Mouse (Mus musculus): Measurements from ENCODE around the gene Dnah12.
"Not testable (repeated sequence)": the region's sequence is repeated elsewhere in the genome, so short reads cannot be mapped to it uniquely, and the experiment has no call there.

Dnah12 gene

DNA sequence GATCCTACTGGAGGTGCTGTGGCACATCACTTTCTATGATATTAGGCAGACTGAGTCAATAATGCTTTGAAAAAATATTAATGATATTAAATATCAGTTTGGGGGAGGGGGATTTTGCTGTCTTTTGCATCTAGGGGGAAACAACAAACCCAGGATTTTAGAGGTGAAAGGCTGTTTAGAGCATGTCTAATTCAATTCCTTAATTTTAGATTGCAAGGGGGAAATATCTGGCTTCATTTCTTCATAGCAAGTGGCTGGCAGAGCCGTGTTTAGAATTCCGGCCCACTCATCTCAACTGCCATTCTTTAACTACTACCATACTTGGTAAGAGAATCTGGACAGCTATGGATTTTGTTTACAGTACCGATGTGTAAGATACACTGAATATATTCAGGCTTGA is at the start of gene Dnah12:
Dnah12 (plus strand) TSS at position 301 of the 400 bp plus-strand sequence.
- DNase-seq (ENCODE audit: low spot score in 2 of 2), result no peak

DNA sequence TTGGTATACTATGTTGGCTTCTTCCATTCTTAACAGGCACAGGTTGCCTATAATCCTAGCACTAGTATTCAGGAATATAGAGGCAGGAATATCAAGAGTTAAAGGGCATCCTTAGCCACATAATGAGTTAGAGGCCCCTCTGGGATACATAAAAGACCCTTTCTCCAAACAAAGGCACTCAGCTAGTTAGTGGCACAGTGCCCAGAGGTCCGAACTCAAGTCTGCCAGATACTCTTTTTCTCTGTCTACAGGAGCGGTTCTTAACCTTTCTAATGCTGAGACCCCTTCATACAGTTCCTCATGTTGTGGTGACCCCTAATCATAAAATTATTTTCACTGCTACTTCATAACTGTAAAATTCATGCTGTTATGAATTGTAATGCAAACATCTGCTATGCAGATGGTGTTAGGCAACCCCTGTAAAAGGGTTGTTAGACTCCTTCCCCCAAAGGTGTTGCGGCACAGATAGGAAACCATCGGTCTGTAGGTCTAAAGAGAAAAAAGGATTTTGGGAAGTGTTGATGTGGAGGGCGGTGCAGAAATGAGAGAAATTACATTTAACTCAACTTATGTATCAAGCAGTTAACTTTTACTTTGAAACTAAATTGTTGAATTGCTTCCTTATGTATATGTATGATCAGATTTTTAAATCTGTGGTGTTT is 47.0 kb upstream of the Dnah12 start:
- DNase-seq (ENCODE audit: low spot score in 2 of 2), result no peak

DNA sequence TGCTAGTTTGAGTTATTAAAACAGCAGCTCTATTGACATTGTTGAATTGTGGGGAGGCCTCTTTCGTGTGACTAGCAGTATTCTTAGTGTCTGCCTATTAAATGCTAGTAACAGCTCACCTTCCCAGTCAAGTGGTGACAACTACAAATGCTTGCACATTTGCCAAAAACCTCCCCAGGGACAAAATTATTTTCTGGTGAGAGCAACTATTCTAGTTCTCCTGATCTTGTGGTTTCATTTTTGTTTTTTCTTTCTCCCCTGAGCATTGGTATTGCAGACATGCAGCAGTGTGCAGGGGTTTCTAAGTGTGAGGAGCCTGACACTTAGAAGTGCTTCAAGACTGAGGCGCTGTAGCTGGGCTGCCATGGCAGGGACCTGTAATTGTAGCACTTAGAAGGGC is 45.3 kb upstream of the Dnah12 start:
- DNase-seq (ENCODE audit: low spot score in 2 of 2), result no peak

DNA sequence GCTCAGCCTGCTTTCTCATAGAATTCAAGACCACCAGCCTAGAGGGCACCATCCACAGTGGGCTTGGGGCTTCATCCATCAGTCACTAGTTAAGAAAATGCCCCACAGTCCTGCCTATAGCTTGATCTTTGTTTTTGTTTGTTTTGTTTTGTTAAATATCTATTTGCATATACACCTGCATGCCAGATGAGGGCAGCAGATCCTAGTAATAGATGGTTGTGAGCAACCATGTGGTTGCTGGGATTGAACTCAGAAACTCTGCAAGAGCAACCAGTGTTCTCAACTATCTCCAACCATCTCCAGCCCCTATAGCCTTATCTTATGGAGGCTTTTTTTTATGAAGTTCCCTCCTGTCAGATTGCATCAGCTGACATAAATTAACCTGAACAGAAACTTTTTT is 41.2 kb upstream of the Dnah12 start:
- DNase-seq (ENCODE audit: low spot score in 2 of 2), result no peak

DNA sequence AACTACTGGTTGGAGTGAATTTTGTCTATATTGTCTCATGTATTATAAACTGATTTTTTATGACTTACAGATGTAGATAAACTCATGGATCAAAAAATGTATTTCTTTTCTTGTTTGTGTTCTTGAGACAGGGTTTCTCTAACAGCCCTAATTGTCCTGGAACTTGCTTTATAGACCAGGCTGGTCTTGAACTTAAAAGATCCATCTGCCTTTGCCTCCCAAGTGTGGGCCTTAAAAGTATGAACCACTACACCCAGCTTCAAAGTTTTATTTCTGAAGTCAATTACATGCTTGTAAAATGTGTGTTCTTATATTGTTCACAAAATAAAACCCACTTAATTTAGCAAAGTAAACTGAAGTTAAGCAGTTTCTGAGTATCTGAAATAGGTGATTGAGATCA is 34.9 kb upstream of the Dnah12 start:
- no peak for DNase-seq (ENCODE audit: low spot score in 2 of 2)

DNA sequence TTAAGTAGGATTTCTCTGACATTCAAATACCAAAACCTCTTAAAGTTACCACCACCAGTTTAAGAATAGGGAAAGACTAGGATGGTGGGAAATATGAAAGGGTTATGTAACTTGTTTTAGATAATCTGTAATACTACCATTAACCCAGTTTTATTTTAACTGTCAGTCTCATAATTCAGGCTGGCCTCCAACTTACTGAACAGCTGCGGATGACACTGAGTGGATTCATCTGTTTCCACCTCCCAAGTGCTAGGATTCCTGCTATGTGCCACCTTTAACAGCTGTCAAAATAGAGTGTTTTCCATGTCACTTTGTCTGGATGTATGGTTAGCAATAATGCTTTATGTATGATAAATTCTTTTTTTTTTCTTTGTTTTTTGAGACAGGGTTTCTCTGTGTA is 32.8 kb upstream of the Dnah12 start:
- DNase-seq (ENCODE audit: low spot score in 2 of 2), result no peak

DNA sequence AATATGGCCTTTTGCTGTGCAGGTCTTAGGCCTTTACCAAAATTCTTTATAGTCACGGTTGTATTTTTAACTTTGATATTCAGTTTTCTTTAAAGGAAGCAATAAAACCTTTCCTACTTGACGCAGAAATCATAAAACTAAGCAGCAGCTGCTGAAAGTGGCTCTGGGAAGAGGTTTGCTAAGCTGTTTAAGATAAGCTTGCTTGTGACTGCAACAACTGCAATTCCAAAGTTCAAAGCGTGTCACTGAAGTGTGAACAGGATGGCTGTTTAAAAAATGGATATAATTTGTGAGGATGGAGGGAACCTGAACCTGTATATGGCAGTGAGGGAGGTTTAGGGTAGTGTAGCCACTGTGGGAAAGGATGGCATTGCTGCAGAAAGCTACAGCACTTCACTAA is 31.1 kb upstream of the Dnah12 start:
- DNase-seq (ENCODE audit: low spot score in 2 of 2), result no peak

DNA sequence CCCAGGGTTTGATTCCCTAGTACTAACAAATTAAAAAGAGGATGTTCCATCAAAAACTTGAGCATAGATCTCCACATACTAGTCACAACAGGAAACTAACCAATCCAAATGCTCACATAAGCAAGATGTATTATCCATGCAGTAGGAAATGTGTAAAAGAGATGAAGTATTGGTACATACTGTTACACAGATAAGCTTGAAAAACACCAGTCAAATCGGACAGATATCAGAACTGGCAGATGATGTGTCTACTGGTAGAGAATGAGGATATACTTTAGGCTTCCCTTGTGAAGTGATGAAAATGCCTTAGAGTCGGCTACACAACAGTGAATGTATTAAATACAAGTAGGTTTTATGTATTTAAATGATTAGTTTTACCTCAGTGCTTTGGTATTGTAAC is 30.6 kb upstream of the Dnah12 start:
- DNase-seq (ENCODE audit: low spot score in 2 of 2), result no peak

DNA sequence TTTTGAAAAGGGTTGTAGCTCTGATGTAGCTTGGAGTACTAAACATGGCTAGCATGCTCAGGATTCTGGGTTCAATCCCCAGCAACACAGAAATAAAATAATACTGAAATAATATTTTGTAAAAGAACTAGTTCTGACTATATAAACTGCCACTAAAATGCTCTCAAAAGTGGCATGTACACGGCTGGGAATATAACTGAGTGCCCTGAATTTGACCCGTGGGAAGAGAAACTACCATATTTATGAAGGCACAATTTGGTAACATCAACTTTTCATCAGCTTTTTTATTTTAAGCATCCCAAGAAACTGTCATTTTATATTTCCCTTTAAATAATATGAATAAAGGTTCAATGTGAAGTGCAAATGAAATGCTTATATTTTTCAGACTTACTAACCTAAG is 29.2 kb upstream of the Dnah12 start:
- DNase-seq (ENCODE audit: low spot score in 2 of 2), result no peak

DNA sequence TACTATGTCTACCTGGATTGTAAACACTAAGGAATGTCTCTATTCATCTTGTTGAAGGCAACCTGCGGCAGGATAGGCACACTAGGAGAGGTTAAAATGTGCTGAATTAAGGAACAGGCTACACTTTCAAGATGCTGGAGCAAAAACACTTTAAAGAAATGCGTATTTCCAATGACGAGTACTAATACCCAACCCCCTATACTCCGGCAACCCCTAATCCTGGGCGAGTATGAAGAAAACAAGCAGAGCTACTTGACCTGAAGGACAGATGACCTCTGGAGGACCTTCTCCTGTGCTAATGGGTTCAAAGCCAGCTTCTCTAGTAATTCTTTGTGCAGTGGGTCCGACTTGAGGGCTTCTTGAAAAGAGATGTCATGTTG is 25.1 kb upstream of the Dnah12 start:
- DNase-seq (ENCODE audit: low spot score in 2 of 2), result no peak

DNA sequence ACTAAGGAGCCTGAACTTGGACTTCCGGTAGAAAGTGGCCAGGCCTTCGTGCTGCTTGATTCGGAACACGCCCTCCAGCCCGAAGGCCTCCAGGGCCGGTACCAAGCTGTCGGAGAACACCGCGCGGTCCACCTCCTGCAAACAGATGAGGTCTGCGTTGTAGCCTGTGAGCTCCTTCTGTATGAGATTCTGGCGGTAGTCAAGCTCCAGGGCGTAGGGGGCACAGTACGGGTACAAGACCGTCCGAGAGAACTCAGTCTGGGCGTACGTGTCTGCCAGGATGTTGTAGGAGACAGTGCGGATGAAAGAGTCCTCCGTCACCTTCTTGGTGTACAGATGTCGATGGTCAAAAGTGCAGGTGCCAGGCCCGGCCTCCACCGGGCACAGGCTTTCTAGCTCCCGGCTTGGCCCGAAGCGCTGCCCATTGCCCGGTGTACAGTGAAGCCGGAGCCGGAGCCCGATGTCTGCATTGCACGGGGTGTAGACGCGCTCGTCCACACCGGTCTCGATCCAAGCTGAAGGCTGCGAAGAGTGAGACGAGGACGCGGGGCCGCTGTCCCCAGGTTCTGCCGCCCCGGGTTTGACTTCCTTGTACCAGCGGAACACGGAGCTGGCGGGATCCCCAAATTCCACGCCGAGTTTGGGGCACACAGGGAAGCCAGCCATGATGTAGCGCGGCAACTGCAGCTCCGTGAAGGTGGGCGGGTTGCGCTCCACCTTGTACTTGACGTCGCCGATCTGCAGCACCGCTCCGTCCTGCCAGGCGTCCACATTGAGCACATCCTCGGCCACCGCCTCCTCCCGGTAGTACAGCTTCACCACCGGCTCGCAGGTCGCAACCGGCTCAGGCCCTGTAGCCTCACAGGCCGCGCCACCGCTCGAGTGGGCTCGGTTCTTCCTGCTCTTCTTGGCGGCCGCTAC is 24.4 kb upstream of the Dnah12 start:
- peak; percentile 22 to 37 for DNase-seq (ENCODE audit: low spot score in 2 of 2)

DNA sequence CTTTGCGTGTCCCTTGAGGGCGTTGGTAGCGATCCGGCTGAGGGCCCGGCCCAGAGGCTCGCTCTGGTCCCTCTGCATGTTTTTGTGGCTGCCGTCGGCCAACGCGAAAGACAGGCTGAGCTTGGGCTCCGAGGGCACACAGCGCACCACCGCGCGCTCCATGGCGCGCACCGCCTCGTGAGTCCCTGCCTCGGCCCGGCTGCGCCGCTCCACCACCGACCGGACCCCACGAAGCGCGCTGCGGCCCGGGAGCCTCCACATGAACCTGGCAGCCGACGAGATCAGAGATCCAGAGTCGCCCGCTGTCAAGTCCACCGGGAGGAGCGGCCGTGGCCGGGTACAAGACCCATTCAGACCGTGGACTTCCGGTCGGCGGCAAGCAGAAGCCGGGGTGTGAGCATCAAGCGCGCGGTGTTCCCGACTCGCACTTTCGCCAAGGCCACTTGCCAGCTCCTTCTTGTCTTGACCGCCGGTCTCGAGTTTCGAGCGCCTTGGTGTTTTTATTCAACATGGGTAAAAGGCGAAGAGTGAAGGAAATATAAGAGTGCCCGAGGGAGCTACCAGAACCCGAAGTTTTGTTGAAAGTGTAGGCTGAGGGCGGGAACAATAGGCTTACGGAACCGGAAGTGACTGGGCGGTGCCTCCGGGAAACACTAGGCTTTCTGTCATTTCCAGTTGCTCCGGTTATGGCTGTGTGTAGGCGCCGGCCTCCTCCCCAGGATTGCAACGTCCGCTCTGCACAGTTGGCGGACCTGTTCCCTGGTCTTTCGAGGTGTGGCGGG is 23.6 kb upstream of the Dnah12 start, which contains the start of gene Pde12:
Pde12 (minus strand) TSS at position 592 of the 782 bp plus-strand sequence.
- DNase-seq (ENCODE audit: low spot score in 2 of 2), result peak; percentile 85 to 86

DNA sequence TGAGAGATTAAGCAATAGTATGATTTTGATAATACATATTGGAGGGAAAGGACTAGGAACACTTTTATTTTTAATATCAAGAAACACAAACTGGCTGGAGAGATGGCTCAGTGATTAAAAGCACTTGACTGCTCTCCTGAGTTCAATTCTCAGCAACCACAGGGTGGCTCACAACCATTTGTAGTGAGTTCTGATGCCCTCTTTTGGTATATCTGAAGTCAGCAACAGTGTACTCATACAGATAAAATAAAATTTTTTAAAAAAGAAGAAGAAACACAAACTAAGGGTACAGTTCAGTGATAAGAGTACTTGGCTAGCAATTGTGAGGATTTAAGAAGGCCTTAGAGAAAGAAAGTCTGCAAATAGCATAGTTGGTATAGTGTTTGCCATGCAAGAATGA is 22.1 kb upstream of the Dnah12 start:
- DNase-seq (ENCODE audit: low spot score in 2 of 2), result no peak

DNA sequence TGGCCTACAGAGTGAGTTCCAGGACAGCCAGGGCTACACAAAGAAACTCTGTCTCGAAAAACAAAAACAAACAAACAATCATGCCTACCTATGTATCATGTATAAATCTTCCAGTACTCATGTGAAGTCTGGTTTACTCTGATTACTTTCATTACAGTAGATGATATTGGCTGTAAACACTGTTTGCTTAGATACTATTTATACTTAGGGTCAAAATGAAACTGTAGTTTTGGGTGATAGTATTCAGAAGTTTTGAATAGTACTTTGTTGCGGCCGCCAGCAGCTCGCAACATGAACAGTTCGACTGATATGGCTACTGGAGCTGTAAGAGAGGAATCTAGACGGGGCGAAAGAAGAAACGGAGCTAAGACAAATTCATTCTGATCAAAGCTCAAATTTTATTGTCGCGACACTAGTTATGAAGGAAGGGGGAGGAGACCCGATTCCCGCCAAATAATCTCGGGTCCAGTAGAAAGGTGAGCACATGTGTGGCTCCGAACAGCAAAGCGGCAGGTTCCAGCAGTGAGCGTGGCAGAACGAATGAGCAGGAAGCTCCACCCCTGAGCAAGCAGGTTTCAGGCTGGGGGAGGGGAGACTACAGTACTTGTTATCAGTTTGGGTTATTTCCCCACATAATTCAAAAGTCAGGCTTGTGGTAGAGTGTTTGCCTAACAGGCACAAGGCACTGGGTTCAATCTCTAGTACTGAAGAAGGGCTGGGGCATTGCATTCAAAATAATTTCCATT is 21.0 kb upstream of the Dnah12 start:
- DNase-seq (ENCODE audit: low spot score in 2 of 2), result not testable (repeated sequence)

DNA sequence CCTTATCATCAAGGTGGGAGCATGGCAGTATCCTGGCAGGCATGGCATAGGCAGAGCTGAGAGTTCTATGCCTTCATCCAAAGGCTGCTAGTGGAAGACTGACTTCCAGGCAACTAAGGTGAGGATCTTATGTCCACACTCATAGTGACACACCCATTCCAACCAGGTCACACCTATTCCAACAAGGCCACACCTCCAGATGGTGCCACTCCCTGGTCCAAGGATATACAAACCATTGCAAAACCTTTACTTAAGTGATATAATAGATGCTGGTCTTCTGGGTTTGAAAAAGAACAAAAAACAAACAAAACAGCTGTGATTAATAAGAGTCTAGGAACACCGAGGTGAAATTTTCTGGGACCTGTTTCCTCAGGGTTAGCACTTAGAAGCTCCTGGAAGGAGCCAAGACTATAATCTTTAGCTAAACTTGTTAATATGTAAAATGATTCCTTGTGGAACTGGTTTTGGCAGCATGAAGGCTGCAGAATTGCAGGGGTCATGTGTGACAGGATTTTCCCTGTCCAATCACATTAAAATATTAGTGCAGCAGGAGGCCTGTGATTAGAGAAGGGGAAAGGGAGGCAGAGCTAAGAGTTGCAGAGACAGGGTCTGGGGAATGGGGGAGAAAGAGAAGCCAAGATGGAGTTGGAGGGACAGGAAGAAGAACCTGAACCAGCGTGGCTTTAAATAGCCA is 18.5 kb upstream of the Dnah12 start:
- not testable (repeated sequence) for DNase-seq (ENCODE audit: low spot score in 2 of 2)

DNA sequence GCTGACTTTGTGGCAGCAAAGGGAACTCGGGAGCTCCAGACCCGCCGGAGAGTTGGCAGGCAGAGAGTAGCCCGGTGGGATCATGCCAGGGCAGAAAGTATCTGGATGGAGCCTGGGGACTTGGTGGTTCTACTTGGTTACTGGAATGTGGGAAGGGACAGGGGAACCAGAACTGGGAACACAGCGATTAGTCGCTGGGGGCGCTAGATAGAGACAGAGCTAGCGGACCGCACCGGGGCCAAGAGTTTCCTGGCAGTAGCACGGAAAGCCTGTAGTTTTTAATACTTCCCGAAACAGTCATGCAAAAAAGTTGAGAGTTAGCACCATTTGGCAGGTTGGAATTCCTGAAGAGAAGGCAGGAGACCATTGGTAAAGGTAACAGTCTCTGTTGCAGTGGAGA is 17.7 kb upstream of the Dnah12 start:
- DNase-seq (ENCODE audit: low spot score in 2 of 2), result no peak

DNA sequence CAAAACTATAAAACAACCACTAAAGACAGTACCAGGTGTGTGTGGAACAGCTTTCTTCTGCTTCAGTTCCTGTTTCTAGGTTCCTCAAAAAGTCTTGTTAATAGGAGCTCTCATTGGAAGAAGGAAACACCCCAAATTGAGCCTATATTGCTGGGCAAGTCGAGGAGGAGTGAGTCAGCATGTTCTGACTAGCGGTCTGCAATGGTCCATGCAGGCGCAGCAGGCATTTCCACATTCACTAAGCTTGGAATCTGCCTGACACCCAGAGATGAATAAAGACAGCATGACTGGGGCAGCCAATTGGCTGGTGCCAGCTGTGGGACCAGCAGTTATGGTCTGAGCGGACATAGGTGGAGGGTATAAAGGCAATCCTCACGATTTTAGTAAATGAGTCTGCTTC is 17.3 kb upstream of the Dnah12 start:
- no peak for DNase-seq (ENCODE audit: low spot score in 2 of 2)

DNA sequence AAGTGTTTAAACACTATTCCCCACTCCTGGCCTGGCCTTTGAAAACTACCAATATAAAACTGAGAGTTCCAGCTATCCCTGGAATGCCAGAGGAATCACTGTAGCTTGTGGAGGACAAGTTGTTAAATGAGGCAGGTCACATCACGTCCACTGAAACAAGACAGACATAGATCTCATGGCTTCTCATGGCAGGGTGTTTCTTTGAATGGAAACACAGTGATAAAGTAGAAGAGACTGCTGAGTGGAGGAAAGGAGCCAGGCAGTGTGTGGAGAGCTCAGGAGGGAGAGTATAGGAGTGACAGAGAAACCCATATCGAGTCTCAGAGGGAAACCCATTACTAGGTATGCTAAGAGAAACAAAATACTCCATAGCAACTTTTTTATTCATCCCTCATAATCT is 2.3 kb upstream of the Dnah12 start:
- no peak for DNase-seq (ENCODE audit: low spot score in 2 of 2)

DNA sequence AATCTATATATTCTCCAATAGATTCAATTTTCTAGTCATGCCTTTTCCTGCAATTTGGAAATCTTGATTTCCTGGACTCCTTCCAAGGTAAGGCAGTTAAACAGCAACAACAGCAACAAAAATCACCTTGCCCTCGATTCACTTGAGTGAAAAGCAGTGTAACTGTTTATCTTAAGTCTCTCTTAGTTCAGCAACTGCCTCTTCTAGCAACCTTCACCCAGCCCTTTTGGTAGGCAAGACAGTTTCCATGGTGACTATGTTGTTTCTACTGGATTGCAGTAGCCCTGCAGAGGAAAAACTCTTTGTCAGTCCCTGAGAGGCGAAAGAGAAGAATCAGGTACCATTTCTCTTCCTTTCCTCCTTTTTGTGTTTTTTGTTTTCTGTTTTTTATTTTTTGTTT is 1.7 kb upstream of the Dnah12 start:
- DNase-seq (ENCODE audit: low spot score in 2 of 2), result no peak

DNA sequence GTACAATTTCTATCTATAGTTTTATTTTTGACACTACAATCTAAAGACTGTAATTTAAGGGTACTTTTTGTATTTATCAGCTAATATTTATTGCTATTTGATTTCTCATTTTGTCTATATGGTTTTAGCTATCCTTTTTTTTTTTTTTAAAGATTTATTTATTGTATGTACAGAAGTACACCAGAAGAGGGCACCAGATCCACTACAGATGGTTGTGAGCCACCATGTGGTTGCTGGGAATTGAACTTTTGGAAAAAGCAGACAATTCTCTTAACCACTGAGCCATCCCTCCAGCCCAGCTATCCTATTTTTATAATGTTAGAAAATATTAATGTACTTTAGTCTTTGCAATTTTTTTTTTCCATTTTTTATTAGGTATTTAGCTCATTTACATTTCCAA is 4.8 kb downstream of the Dnah12 start:
- no peak for DNase-seq (ENCODE audit: low spot score in 2 of 2)

DNA sequence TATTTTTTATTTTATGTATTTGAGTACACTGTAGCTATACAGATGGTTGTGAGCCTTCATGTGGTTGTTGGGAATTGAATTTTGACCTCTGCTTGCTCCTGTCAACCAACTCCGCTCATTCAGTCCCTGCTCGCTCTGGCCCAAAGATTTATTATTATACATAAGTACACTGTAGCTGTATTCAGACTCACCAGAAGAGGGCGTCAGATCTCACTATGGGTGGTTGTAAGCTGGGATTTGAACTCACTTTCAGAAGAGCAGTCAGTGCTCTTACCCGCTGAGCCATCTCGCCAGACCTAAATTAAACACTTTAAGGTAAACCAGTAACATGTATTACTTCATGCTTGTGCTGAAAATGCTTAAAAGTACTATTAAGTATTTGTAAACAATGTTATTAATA is 12.2 kb downstream of the Dnah12 start:
- DNase-seq (ENCODE audit: low spot score in 2 of 2), result not testable (repeated sequence)
